ENCODE assay signal across 9 mouse cellular contexts in the genomic region with DNA sequence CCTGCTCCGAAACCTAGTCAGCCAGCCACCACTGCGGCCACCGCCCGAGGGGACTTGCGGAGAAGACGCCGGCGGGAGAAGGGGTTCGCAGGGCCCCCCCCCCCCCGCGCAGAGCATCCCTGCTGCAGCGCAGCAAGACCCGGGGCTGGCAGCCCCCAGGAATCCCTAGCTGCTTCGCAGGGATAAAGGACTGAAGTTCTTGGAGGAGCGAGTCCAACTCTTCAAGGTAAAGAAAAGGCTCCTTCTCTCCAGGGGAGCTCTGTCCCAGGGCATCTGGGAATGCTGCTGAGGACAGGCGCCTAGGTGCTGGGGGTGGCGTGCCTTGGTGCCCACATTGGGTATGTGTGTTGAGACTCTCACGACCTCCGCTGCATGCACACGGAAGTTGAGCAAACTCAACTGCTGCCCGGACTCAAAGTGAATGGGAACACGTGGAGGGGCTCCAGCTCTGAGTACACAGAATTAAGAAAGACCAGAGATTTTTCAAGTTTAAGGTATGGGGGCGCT. TPM values are rescaled to one million over a fixed set of nuclear protein-coding genes. Genes with fewer than 3 reads are reported as not detected.
A peak's percentile ranks its signal among the peaks of the same experiment; 100 is the strongest.
DNase-seq lines count a peak whose midpoint lies in the region; ATAC-seq and TF ChIP-seq lines count a peak whose summit lies in the region.
"Had no signal": no experiment of that assay in that cellular context is flagged by ENCODE, and none has a peak within 500 bp of the region (broad histone marks: within the 10 kb centered on the region; RNA-seq: fewer than 3 reads in every experiment).

A gene (plus strand): TSS at position 101 of the 507 bp plus-strand sequence.

- no peaks in the 10 kb centered on the region for H3K36me3 ChIP-seq in limb, embryonic 14.5 days (ENCODE audit: control insufficient read depth, insufficient read depth, low read length)

- intact Hi-C loops in gastrocnemius, adult 2 months (cut with DNase I), result no loop called here

- H3K4me3 ChIP-seq in gastrocnemius, adult 2 months, result peak within 1 kb of the TSS; percentile 49
- H3K4me3 ChIP-seq in limb, embryonic 14.5 days (replicated peaks; ENCODE audit: low read length), result peak within 1 kb of the TSS; percentile 53

- no peak for TF ChIP-seq POLR2A in limb, embryonic 14.5 days (IDR thresholded peaks at IDR 0.05; ENCODE audit: borderline replicate concordance, extremely low read depth, insufficient read depth, insufficient read length)

- H3K4me1 ChIP-seq in limb, embryonic 14.5 days (ENCODE audit: control insufficient read depth, insufficient read depth, low read length), result peaks cover 4% of the 10 kb centered on the region; the same call in 1 of the 2 replicates

- ATAC-seq in limb, embryonic 14.5 days (ENCODE audit: low FRiP score, low read depth), result no peak

- WGBS in limb, embryonic 14.5 days, result 0% methylated on average over 19 of the region's 23 CpGs

- peak within 1 kb of the TSS; percentile 93 for H3K4me2 ChIP-seq in limb, embryonic 14.5 days (replicated peaks; ENCODE audit: low read depth, low read length, severe bottlenecking)

- H3K9me3 ChIP-seq in limb, embryonic 14.5 days (ENCODE audit: control insufficient read depth, low read length), result no peaks in the 10 kb centered on the region

- peak within 1 kb of the TSS; percentile 52 for H3K9ac ChIP-seq in limb, embryonic 14.5 days (ENCODE audit: low read depth, low read length, severe bottlenecking)

- DNase-seq in gastrocnemius, adult 2 months, result no peak
- DNase-seq in gastrocnemius, postnatal 25 days, result no peak
- DNase-seq in thymus, postnatal 25 days, result peak; percentile 4
- DNase-seq in thymus, postnatal 0 days (ENCODE audit: low spot score), result no peak
- no peak for DNase-seq in limb, embryonic 14.5 days (ENCODE audit: low spot score)
- DNase-seq in thymus, postnatal 4 days, result peak; percentile 10
- DNase-seq in ovary, postnatal 36 days (ENCODE audit: low spot score), result no peak
- DNase-seq in right cerebral cortex, postnatal 10 days (ENCODE audit: low spot score in 2 of 2), result no peak

- H3K27me3 ChIP-seq in limb, embryonic 14.5 days (ENCODE audit: control insufficient read depth, insufficient read depth, low read length), result peaks cover 47% of the 10 kb centered on the region

- TF ChIP-seq CTCF in gastrocnemius, adult 2 months (IDR thresholded peaks at IDR 0.05), result no peak

- H3K27ac ChIP-seq in gastrocnemius, adult 2 months, result no peak within 1 kb of the TSS
- H3K27ac ChIP-seq in limb, embryonic 14.5 days (replicated peaks; ENCODE audit: low read depth, low read length), result 0 out of 2 replicates have a peak within 1 kb of the TSS, but pooled peaks have one; percentile 55

RNA-seq across cellular contexts. Expression of the gene that starts here (rescaled TPM):
- under 1 TPM in 1 of 2 experiments, not detected in 1; 0.03 TPM for total RNA-seq in gastrocnemius, adult 2 months (2021)
- total RNA-seq in gastrocnemius, postnatal 25 days (2021), result under 1 TPM; 0.43 to 0.48 TPM
- polyA plus RNA-seq in thymus, postnatal 0 days (2015; fragmentation: Nextera tagmentation; extraction: Ambion mirVana), result 0.09 and 0.39 TPM in 2 replicates
- 161 and 188 TPM in 2 replicates for polyA plus RNA-seq in limb, embryonic 14.5 days (2012; rRNA removed)
- polyA plus RNA-seq in limb, embryonic 14.5 days (2014; fragmentation: Nextera tagmentation; extraction: Ambion mirVana), result 61.7 and 73.3 TPM in 2 replicates
- polyA plus RNA-seq: small intestine, adult 2 months had no signal

Comparison
In these comparisons a context has a peak if more than half of its experiments do, and no peak if none do; other contexts are left out.
1. RNA of the gene that starts here (polyA plus RNA-seq): 61.7 to 188 TPM in limb, embryonic 14.5 days; 0.09 to 0.39 TPM in thymus, postnatal 0 days; every median in the first group is over 10 times any median in the second.
2. DNase-seq: peak in thymus, postnatal 25 days (single experiment) and thymus, postnatal 4 days (single experiment); none in gastrocnemius, adult 2 months (single experiment), gastrocnemius, postnatal 25 days (single experiment), thymus, postnatal 0 days (single experiment), limb, embryonic 14.5 days (single experiment), ovary, postnatal 36 days (single experiment) and right cerebral cortex, postnatal 10 days (0 of 2).